Mouse (Mus musculus) limb, embryonic 12.5 days (tissue): ENCODE data around the gene Ptgs1. TPM values are rescaled to one million over a fixed set of nuclear protein-coding genes. Genes with fewer than 3 reads are reported as not detected.

Experiments used
- ATAC-seq: fragments of 200-750 bp; cut with Nextera tagmentation; 2 replicates; pipeline ENCODE4 v1.8.0; 2017; ENCODE audit warnings: low read depth, moderate TSS enrichment; ENCODE audit not compliant: insufficient number of reproducible peaks, insufficient read depth, low FRiP score, low TSS enrichment
- H3K27ac ChIP-seq: fragments of 300-500 bp; sonication (generic); 2 replicates; pipeline ENCODE4 v1.5.1; 2016; ENCODE audit warnings: mild to moderate bottlenecking, moderate library complexity
- H3K27me3 ChIP-seq: fragments of 300-500 bp; sonication (generic); 2 replicates; pipeline ENCODE4 v1.6.1; 2016; ENCODE audit warnings: mild to moderate bottlenecking, moderate library complexity
- H3K36me3 ChIP-seq: fragments of 300-500 bp; sonication (generic); 2 replicates; pipeline ENCODE4 v1.6.1; 2016; ENCODE audit warnings: mild to moderate bottlenecking, moderate library complexity
- H3K4me1 ChIP-seq: fragments of 300-500 bp; sonication (generic); replicated peaks from 2 replicates; pipeline ENCODE4 v1.6.1; 2016
- H3K4me2 ChIP-seq: fragments of 300-500 bp; sonication (generic); 2 replicates; pipeline ENCODE4 v1.6.1; 2016; ENCODE audit warnings: mild to moderate bottlenecking, moderate library complexity
- H3K4me3 ChIP-seq: fragments of 300-500 bp; sonication (generic); replicated peaks from 2 replicates; pipeline ENCODE4 v1.5.1; 2016; ENCODE audit warnings: mild to moderate bottlenecking
- H3K9ac ChIP-seq: fragments of 300-500 bp; sonication (generic); replicated peaks from 2 replicates; pipeline ENCODE4 v1.6.1; 2016; ENCODE audit warnings: mild to moderate bottlenecking, moderate library complexity
- H3K9me3 ChIP-seq: fragments of 300-500 bp; sonication (generic); 2 replicates; pipeline ENCODE4 v1.6.1; 2016; ENCODE audit warnings: mild to moderate bottlenecking, moderate library complexity
- WGBS: fragments of 180-500 bp; shearing (Covaris S2); methylation state at CpG from one replicate; pipeline ENCODE4 v1.1.7; 2016; 5-methylcytosine and 5-hydroxymethylcytosine counted together
- polyA plus RNA-seq: library from polyadenylated mRNA; unstranded; fragments of >200 nt; fragmentation: Nextera tagmentation; extraction: Ambion mirVana; gene quantifications from 2 replicates; pipeline ENCODE4 v1.2.1, GENCODE M21; 2016

Gene Ptgs1
- polyA plus RNA-seq, 1 experiment from 2014 or later, result 4.7 TPM

DNA sequence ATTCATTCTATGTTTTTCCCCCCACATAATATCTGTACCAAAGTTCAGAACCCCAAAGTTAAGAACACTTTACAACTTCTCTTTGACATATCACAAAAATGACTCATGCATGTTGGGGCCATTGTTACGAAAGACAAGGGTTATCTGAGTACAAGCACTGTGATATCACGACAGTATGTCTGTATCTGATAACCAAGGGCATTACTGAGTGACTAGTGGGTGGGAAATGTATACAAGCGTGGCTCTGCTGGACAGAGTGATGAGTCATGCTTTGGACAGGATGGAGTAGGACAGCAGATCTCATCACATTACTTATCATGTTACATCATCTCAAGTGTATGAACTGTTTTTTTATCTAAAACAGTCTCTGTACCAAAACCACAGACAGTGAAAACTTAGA is 48.5 kb downstream of the Ptgs1 start:
- Histone ChIP-seq H3K9ac (no peak overlapping the region), H3K27me3 (no peaks in the 10 kb centered on the region), H3K4me2 (no peak overlapping the region), H3K9me3 (no peaks in the 10 kb centered on the region), H3K4me1 (no peaks in the 10 kb centered on the region), H3K27ac (no peak overlapping the region), H3K36me3 (no peaks in the 10 kb centered on the region), H3K4me3 (no peak overlapping the region)
- ATAC-seq, result no peak
- WGBS, result 64% methylated on average over 3 of the region's 3 CpGs

DNA sequence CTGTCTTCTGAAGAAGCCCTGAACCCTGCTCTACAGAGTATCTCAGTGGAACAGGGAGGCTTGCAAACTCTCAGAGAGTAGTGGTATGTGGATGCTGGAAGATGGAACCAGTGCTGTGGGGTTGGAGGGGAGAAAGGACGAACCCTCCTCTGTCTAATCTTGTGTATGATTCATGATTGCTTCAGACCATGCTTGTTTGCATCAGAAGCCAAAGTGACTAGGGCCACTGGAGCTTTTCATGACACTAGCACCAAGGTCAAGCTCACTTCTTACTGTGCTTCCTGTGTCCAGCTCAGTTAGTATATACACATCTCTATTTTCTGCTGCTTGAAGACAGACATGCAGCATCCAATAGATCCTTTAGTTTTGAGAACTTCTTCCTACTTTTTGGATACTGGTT is 50.9 kb downstream of the Ptgs1 start:
- 90% methylated on average over 1 of the region's 1 CpGs for WGBS

DNA sequence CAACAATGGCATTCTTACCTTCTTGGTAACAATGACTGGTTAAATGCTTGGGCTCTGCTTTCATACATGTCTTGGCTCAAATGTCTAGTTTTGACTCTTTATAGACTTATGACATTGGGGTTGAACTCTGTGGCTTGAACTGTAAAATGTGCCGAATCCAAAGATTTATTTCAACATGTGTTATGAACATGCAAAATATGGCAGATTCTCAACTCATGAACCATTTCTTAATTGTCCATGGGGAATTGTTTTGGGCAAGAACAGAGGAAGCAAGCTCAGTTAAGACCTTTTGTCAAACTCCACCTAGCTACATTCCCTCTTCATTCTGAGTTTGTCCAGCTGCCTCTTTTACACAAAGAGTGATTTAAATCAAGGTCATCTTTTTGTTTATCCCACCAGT is 52.1 kb downstream of the Ptgs1 start:
- ATAC-seq, result no peak
- H3K9me3 ChIP-seq, result no peaks in the 10 kb centered on the region
- WGBS, result 88% methylated on average over 1 of the region's 1 CpGs

More for the DNA sequence above, 50.9 kb downstream of the Ptgs1 start:
- no peak for ATAC-seq
- H3K27ac ChIP-seq, result no peak overlapping the region
- H3K4me3 ChIP-seq, result no peak overlapping the region
- no peak overlapping the region for H3K9ac ChIP-seq
- no peaks in the 10 kb centered on the region for H3K4me1 ChIP-seq
- no peaks in the 10 kb centered on the region for H3K27me3 ChIP-seq
- no peaks in the 10 kb centered on the region for H3K36me3 ChIP-seq
- H3K9me3 ChIP-seq, result no peaks in the 10 kb centered on the region
- no peak overlapping the region for H3K4me2 ChIP-seq

More for the DNA sequence above, 52.1 kb downstream of the Ptgs1 start:
- Histone ChIP-seq H3K36me3 (no peaks in the 10 kb centered on the region), H3K9ac (no peak overlapping the region), H3K4me3 (no peak overlapping the region), H3K27ac (no peak overlapping the region), H3K4me2 (no peak overlapping the region), H3K4me1 (no peaks in the 10 kb centered on the region), H3K27me3 (no peaks in the 10 kb centered on the region)

Other genes with a start within 250 kb of the Ptgs1 start
- gene Ndufa8, start 181.0 kb upstream of the Ptgs1 start, polyA plus RNA-seq, result 181 and 194 TPM in 2 replicates
- not detected in 2 replicates for gene Morn5, start 181.0 kb upstream of the Ptgs1 start, polyA plus RNA-seq
- 0.95 and 1.0 TPM in 2 replicates for gene Lhx6, start 125.0 kb upstream of the Ptgs1 start, polyA plus RNA-seq
- 26.5 and 26.7 TPM in 2 replicates for gene Mrrf, start 94.0 kb upstream of the Ptgs1 start, polyA plus RNA-seq
- gene Rbm18, start 93.7 kb upstream of the Ptgs1 start, polyA plus RNA-seq, result 90.8 and 95.6 TPM in 2 replicates
- gene Olfr338, start 143.1 kb downstream of the Ptgs1 start, polyA plus RNA-seq, result not detected in 2 replicates
- gene Olfr339, start 188.5 kb downstream of the Ptgs1 start, polyA plus RNA-seq, result not detected in 2 replicates
- not detected in 2 replicates for gene Olfr340, start 222.2 kb downstream of the Ptgs1 start, polyA plus RNA-seq